Mouse (Mus musculus): ENCODE data around the gene Parva. TPM values are rescaled to one million over a fixed set of nuclear protein-coding genes. Genes with fewer than 3 reads are reported as not detected.

The Parva gene
- 98.4 and 112 TPM in 2 replicates for polyA plus RNA-seq (2016; fragmentation: Nextera tagmentation; extraction: Ambion mirVana)

- H3K27ac ChIP-seq = peak within 1 kb of the TSS; percentile 98
- H3K4me3 ChIP-seq = peak within 1 kb of the TSS; percentile 75
- peak; percentile 83 for ATAC-seq (ENCODE audit: insufficient number of reproducible peaks, insufficient read depth, low FRiP score, low TSS enrichment)
- peaks cover 13% of the 10 kb centered on the region for H3K4me1 ChIP-seq
- no peaks in the 10 kb centered on the region for H3K27me3 ChIP-seq
- H3K4me2 ChIP-seq (replicated peaks) = peak within 1 kb of the TSS; percentile 75
- H3K9me3 ChIP-seq = no peaks in the 10 kb centered on the region
- H3K9ac ChIP-seq = peak within 1 kb of the TSS; percentile 89
- WGBS = under 1% methylated on average over 49 of the region's 49 CpGs
- no peaks in the 10 kb centered on the region for H3K36me3 ChIP-seq
These were observed at the start of gene Parva for GRCm38 (mm10) chr7:112427357-112428157. Parva (plus strand) TSS chr7:112427505.

- 89% methylated on average over 5 of the region's 5 CpGs for WGBS
- Histone ChIP-seq H3K4me3 (no peak overlapping the region), H3K9ac (no peak overlapping the region), H3K36me3 (no peaks in the 10 kb centered on the region), H3K4me2 (replicated peaks) (no peak overlapping the region), H3K4me1 (peaks cover 5% of the 10 kb centered on the region; the same call in 1 of the 2 replicates), H3K27me3 (no peaks in the 10 kb centered on the region), H3K27ac (no peak overlapping the region), H3K9me3 (no peaks in the 10 kb centered on the region)
- no peak for ATAC-seq (ENCODE audit: insufficient number of reproducible peaks, insufficient read depth, low FRiP score, low TSS enrichment)
These were observed 49.2 kb upstream of the Parva start for GRCm38 (mm10) chr7:112378056-112378455.

GRCm38 (mm10) chr7:112378476-112378875 is 48.8 kb upstream of the Parva start:
- Histone ChIP-seq H3K9ac (no peak overlapping the region), H3K4me2 (replicated peaks) (no peak overlapping the region), H3K4me1 (peaks cover 5% of the 10 kb centered on the region; the same call in 1 of the 2 replicates), H3K27ac (no peak overlapping the region), H3K27me3 (no peaks in the 10 kb centered on the region), H3K36me3 (no peaks in the 10 kb centered on the region), H3K9me3 (no peaks in the 10 kb centered on the region), H3K4me3 (no peak overlapping the region)
- ATAC-seq (ENCODE audit: insufficient number of reproducible peaks, insufficient read depth, low FRiP score, low TSS enrichment) = no peak
- WGBS = 86% methylated on average over 5 of the region's 5 CpGs

- 42% methylated on average over 5 of the region's 5 CpGs for WGBS
- no peak overlapping the region for H3K9ac ChIP-seq
- no peaks in the 10 kb centered on the region for H3K36me3 ChIP-seq
- H3K27ac ChIP-seq = no peak overlapping the region
- no peaks in the 10 kb centered on the region for H3K27me3 ChIP-seq
- no peak for ATAC-seq (ENCODE audit: insufficient number of reproducible peaks, insufficient read depth, low FRiP score, low TSS enrichment)
- H3K9me3 ChIP-seq = no peaks in the 10 kb centered on the region
- H3K4me1 ChIP-seq = peaks cover 27% of the 10 kb centered on the region
- H3K4me3 ChIP-seq = no peak overlapping the region
- H3K4me2 ChIP-seq (replicated peaks) = no peak overlapping the region
These were observed 40.8 kb upstream of the Parva start for GRCm38 (mm10) chr7:112386521-112386920.

- Histone ChIP-seq H3K27ac (no peak overlapping the region), H3K27me3 (no peaks in the 10 kb centered on the region), H3K9ac (no peak overlapping the region), H3K4me3 (no peak overlapping the region), H3K36me3 (no peaks in the 10 kb centered on the region), H3K4me1 (peaks cover 41% of the 10 kb centered on the region), H3K9me3 (no peaks in the 10 kb centered on the region), H3K4me2 (replicated peaks) (no peak overlapping the region)
- no peak for ATAC-seq (ENCODE audit: insufficient number of reproducible peaks, insufficient read depth, low FRiP score, low TSS enrichment)
- WGBS = 80% methylated on average over 5 of the region's 5 CpGs
These were observed 39.4 kb upstream of the Parva start for GRCm38 (mm10) chr7:112387876-112388275.

- H3K9ac ChIP-seq = no peak overlapping the region
- H3K4me2 ChIP-seq (replicated peaks) = no peak overlapping the region
- H3K9me3 ChIP-seq = no peaks in the 10 kb centered on the region
- no peaks in the 10 kb centered on the region for H3K36me3 ChIP-seq
- H3K27ac ChIP-seq = no peak overlapping the region
- peaks cover 41% of the 10 kb centered on the region for H3K4me1 ChIP-seq
- no peak overlapping the region for H3K4me3 ChIP-seq
- WGBS = 83% methylated on average over 5 of the region's 5 CpGs
- H3K27me3 ChIP-seq = no peaks in the 10 kb centered on the region
- ATAC-seq (ENCODE audit: insufficient number of reproducible peaks, insufficient read depth, low FRiP score, low TSS enrichment) = no peak
These were observed 38.9 kb upstream of the Parva start for GRCm38 (mm10) chr7:112388363-112388875.

GRCm38 (mm10) chr7:112389611-112390251 is 37.6 kb upstream of the Parva start:
- ATAC-seq (ENCODE audit: insufficient number of reproducible peaks, insufficient read depth, low FRiP score, low TSS enrichment) = no peak
- H3K9ac ChIP-seq = no peak overlapping the region
- peaks cover 41% of the 10 kb centered on the region for H3K4me1 ChIP-seq

GRCm38 (mm10) chr7:112390252-112390936 is 36.9 kb upstream of the Parva start:
- peak overlapping the region; percentile 90 for H3K27ac ChIP-seq
- peak overlapping the region; percentile 38 for H3K4me2 ChIP-seq (replicated peaks)
- WGBS = 9% methylated on average over 11 of the region's 11 CpGs
- H3K4me3 ChIP-seq = no peak overlapping the region
- H3K4me1 ChIP-seq = peaks cover 41% of the 10 kb centered on the region
- H3K9ac ChIP-seq = no peak overlapping the region
- no peaks in the 10 kb centered on the region for H3K36me3 ChIP-seq
- H3K27me3 ChIP-seq = no peaks in the 10 kb centered on the region
- no peak for ATAC-seq (ENCODE audit: insufficient number of reproducible peaks, insufficient read depth, low FRiP score, low TSS enrichment)
- H3K9me3 ChIP-seq = no peaks in the 10 kb centered on the region

More at GRCm38 (mm10) chr7:112389611-112390251, 37.6 kb upstream of the Parva start:
- no peak overlapping the region for H3K4me3 ChIP-seq
- WGBS = 22% methylated on average over 6 of the region's 6 CpGs
- peak overlapping the region; percentile 34 for H3K4me2 ChIP-seq (replicated peaks)
- no peaks in the 10 kb centered on the region for H3K9me3 ChIP-seq
- no peaks in the 10 kb centered on the region for H3K27me3 ChIP-seq
- H3K27ac ChIP-seq = peak overlapping the region; percentile 90
- H3K36me3 ChIP-seq = no peaks in the 10 kb centered on the region

- no peaks in the 10 kb centered on the region for H3K27me3 ChIP-seq
- H3K4me3 ChIP-seq = no peak overlapping the region
- H3K27ac ChIP-seq = peak overlapping the region; percentile 90
- peaks cover 41% of the 10 kb centered on the region for H3K4me1 ChIP-seq
- peak overlapping the region; percentile 38 for H3K4me2 ChIP-seq (replicated peaks)
- WGBS = 10% methylated on average over 6 of the region's 6 CpGs
- no peaks in the 10 kb centered on the region for H3K36me3 ChIP-seq
- H3K9ac ChIP-seq = no peak overlapping the region
- peak; percentile 58; the same call in 1 of the 2 replicates for ATAC-seq (ENCODE audit: insufficient number of reproducible peaks, insufficient read depth, low FRiP score, low TSS enrichment)
- H3K9me3 ChIP-seq = no peaks in the 10 kb centered on the region
These were observed 36.2 kb upstream of the Parva start for GRCm38 (mm10) chr7:112390937-112391605.

GRCm38 (mm10) chr7:112397786-112398185 is 29.5 kb upstream of the Parva start:
- Histone ChIP-seq H3K4me1 (peaks cover 2% of the 10 kb centered on the region; the same call in 1 of the 2 replicates), H3K36me3 (no peaks in the 10 kb centered on the region), H3K27ac (no peak overlapping the region), H3K27me3 (no peaks in the 10 kb centered on the region), H3K4me2 (replicated peaks) (no peak overlapping the region), H3K9ac (no peak overlapping the region), H3K9me3 (no peaks in the 10 kb centered on the region), H3K4me3 (no peak overlapping the region)
- no peak for ATAC-seq (ENCODE audit: insufficient number of reproducible peaks, insufficient read depth, low FRiP score, low TSS enrichment)
- 95% methylated on average over 3 of the region's 3 CpGs for WGBS
